Mouse (Mus musculus) MEL (cell line): ENCODE measurements around the gene Gadd45a. TPM values are rescaled to one million over a fixed set of nuclear protein-coding genes. Genes with fewer than 3 reads are reported as not detected.

Experiments used
- DNase-seq: peaks from one replicate; pipeline ENCODE4 v3.0.0; 2011; ENCODE audit warnings: low read depth, low spot score
- H3K27ac ChIP-seq: 2 replicates; pipeline ENCODE4 v1.5.1; 2012; ENCODE audit warnings: low read depth, mild to moderate bottlenecking, control low read depth, low read length, moderate library complexity; ENCODE audit not compliant: control insufficient read depth
- H3K27me3 ChIP-seq, 2 experiments: fragments of 150-350 bp in 1 of 2; sonication (generic) in 1 of 2; 2 replicates each; pipeline ENCODE4 v1.6.1; 2012; ENCODE audit warnings: low read length in 2 of 2, mild to moderate bottlenecking in 2 of 2, improper control_type of control experiment in 1 of 2, moderate library complexity in 1 of 2; ENCODE audit not compliant: insufficient read depth in 2 of 2, control insufficient read depth in 1 of 2
- H3K36me3 ChIP-seq, 2 experiments: 2 replicates each; pipeline ENCODE4 v1.6.1; 2012 to 2014; ENCODE audit warnings: low read length in 2 of 2, improper control_type of control experiment in 1 of 2, inconsistent platforms in 1 of 2, mild to moderate bottlenecking in 1 of 2; ENCODE audit not compliant: insufficient read depth in 2 of 2, control insufficient read depth in 1 of 2
- H3K4me1 ChIP-seq, 2 experiments: fragments of 150-350 bp in 1 of 2; sonication (generic) in 1 of 2; 2 replicates each; pipeline ENCODE4 v1.6.1; 2012; ENCODE audit warnings: low read length in 2 of 2, improper control_type of control experiment in 1 of 2, mild to moderate bottlenecking in 1 of 2; ENCODE audit not compliant: insufficient read depth in 2 of 2, control insufficient read depth in 1 of 2
- H3K4me3 ChIP-seq, 2 experiments: fragments of 150-350 bp in 1 of 2; sonication (generic) in 1 of 2; 2 replicates each; pipeline ENCODE4 v1.5.1; 2012; ENCODE audit warnings: low read depth in 2 of 2, low read length in 2 of 2, mild to moderate bottlenecking in 2 of 2, moderate library complexity in 2 of 2, control low read depth in 1 of 2, improper control_type of control experiment in 1 of 2; ENCODE audit not compliant: control insufficient read depth in 1 of 2, insufficient read depth in 1 of 2
- H3K79me2 ChIP-seq: 2 replicates; pipeline ENCODE4 v1.6.1; 2012; ENCODE audit warnings: mild to moderate bottlenecking, low read length, moderate library complexity; ENCODE audit not compliant: control insufficient read depth, poor library complexity, insufficient read depth
- H3K9ac ChIP-seq: 2 replicates; pipeline ENCODE4 v1.6.1; 2012; ENCODE audit warnings: low read depth, mild to moderate bottlenecking, control low read depth, low read length, moderate library complexity; ENCODE audit not compliant: control insufficient read depth, poor library complexity, severe bottlenecking
- H3K9me3 ChIP-seq: fragments of 150-350 bp; sonication (generic); replicated peaks from 2 replicates; pipeline ENCODE4 v1.6.1; 2012; ENCODE audit warnings: mild to moderate bottlenecking, low read length, improper control_type of control experiment, moderate library complexity; ENCODE audit not compliant: insufficient read depth
- CHD1 ChIP-seq: IDR thresholded peaks from 2 replicates; pipeline ENCODE4 v1.6.1; 2012; ENCODE audit warnings: low read depth, mild to moderate bottlenecking, inconsistent platforms, low read length, improper control_type of control experiment
- CHD2 ChIP-seq: IDR thresholded peaks from 2 replicates; pipeline ENCODE4 v1.6.1; 2011; ENCODE audit warnings: low read length, improper control_type of control experiment
- CTCF ChIP-seq, 3 experiments: IDR thresholded peaks in 2 of 3; conservative IDR thresholded peaks in 1 of 3; 2 replicates each; pipeline ENCODE4 v1.5.1; 2011 to 2012; ENCODE audit warnings: low read length in 3 of 3, low read depth in 2 of 3, mild to moderate bottlenecking in 2 of 3, improper control_type of control experiment in 1 of 3, inconsistent platforms in 1 of 3, mixed read lengths in 1 of 3, moderate library complexity in 1 of 3; ENCODE audit not compliant: control insufficient read depth in 1 of 3, insufficient read depth in 1 of 3, poor library complexity in 1 of 3, severe bottlenecking in 1 of 3
- EP300 ChIP-seq, 2 experiments: IDR thresholded peaks; 2 replicates each; pipeline ENCODE4 v1.6.1; 2011; ENCODE audit warnings: improper control_type of control experiment in 2 of 2, low read length in 2 of 2, low read depth in 1 of 2, mild to moderate bottlenecking in 1 of 2
- GABPA ChIP-seq: IDR thresholded peaks from 2 replicates; pipeline ENCODE4 v1.6.1; 2012; ENCODE audit warnings: low read depth, mild to moderate bottlenecking, inconsistent platforms, low read length, improper control_type of control experiment, moderate library complexity
- GATA1 ChIP-seq: IDR thresholded peaks from 2 replicates; pipeline ENCODE4 v1.6.1; 2011; ENCODE audit warnings: low read depth, low read length, improper control_type of control experiment
- JUND ChIP-seq: IDR thresholded peaks from 2 replicates; pipeline ENCODE4 v1.6.1; 2011; ENCODE audit warnings: low read depth, mild to moderate bottlenecking, improper control_type of control experiment, low read length
- MAFK ChIP-seq: IDR thresholded peaks from 2 replicates; pipeline ENCODE4 v1.6.1; 2011; ENCODE audit warnings: low read depth, mild to moderate bottlenecking, low read length, improper control_type of control experiment, borderline replicate concordance
- MAX ChIP-seq: IDR thresholded peaks from 2 replicates; pipeline ENCODE4 v1.6.1; 2011; ENCODE audit warnings: low read length, improper control_type of control experiment
- MEF2A ChIP-seq: IDR thresholded peaks from 2 replicates; pipeline ENCODE4 v1.6.1; 2014; ENCODE audit warnings: low read depth, mild to moderate bottlenecking, inconsistent platforms, low read length, improper control_type of control experiment; ENCODE audit not compliant: poor library complexity, insufficient replicate concordance, severe bottlenecking; ENCODE audit errors: extremely low read depth
- MXI1 ChIP-seq: IDR thresholded peaks from 2 replicates; pipeline ENCODE4 v1.6.1; 2011; ENCODE audit warnings: mild to moderate bottlenecking, low read depth, low read length, improper control_type of control experiment
- MYB ChIP-seq: IDR thresholded peaks from 2 replicates; pipeline ENCODE4 v1.6.1; 2011; ENCODE audit warnings: mild to moderate bottlenecking, low read depth, low read length, improper control_type of control experiment
- NELFE ChIP-seq: IDR thresholded peaks from 2 replicates; pipeline ENCODE4 v1.6.1; 2011; ENCODE audit warnings: low read depth, low read length, improper control_type of control experiment
- POLR2A ChIP-seq, 2 experiments: IDR thresholded peaks; 2 replicates each; pipeline ENCODE4 v1.6.1; 2011 to 2012; ENCODE audit warnings: low read length in 2 of 2, mild to moderate bottlenecking in 2 of 2, control low read depth in 1 of 2, improper control_type of control experiment in 1 of 2, low read depth in 1 of 2, moderate library complexity in 1 of 2; ENCODE audit not compliant: control insufficient read depth in 1 of 2, insufficient read depth in 1 of 2, poor library complexity in 1 of 2
- POLR2AphosphoS2 ChIP-seq: IDR thresholded peaks from 2 replicates; pipeline ENCODE4 v1.6.1; 2011; ENCODE audit warnings: low read length, improper control_type of control experiment
- POLR2AphosphoS5 ChIP-seq: IDR thresholded peaks from 2 replicates; pipeline ENCODE4 v1.6.1; 2012; ENCODE audit warnings: low read depth, borderline replicate concordance, mild to moderate bottlenecking, inconsistent platforms, low read length, moderate library complexity, mixed read lengths
- RCOR1 ChIP-seq: IDR thresholded peaks from 2 replicates; pipeline ENCODE4 v1.6.1; 2012; ENCODE audit warnings: low read depth, mild to moderate bottlenecking, inconsistent platforms, low read length, improper control_type of control experiment
- SIN3A ChIP-seq: IDR thresholded peaks from 2 replicates; pipeline ENCODE4 v1.6.1; 2012; ENCODE audit warnings: low read length, improper control_type of control experiment, inconsistent platforms
- TAL1 ChIP-seq: IDR thresholded peaks from 2 replicates; pipeline ENCODE4 v1.6.1; 2012; ENCODE audit warnings: mild to moderate bottlenecking, inconsistent platforms, low read length, moderate library complexity, mixed read lengths
- TBP ChIP-seq: IDR thresholded peaks from 2 replicates; pipeline ENCODE4 v1.8.0; 2011; ENCODE audit warnings: low read depth, low read length, improper control_type of control experiment
- TCF12 ChIP-seq: IDR thresholded peaks from 2 replicates; pipeline ENCODE4 v1.6.1; 2014; ENCODE audit warnings: low read depth, mild to moderate bottlenecking, inconsistent platforms, low read length, improper control_type of control experiment, moderate library complexity
- UBTF ChIP-seq: IDR thresholded peaks from 2 replicates; pipeline ENCODE4 v1.6.1; 2012; ENCODE audit warnings: low read depth, mild to moderate bottlenecking, inconsistent platforms, low read length, improper control_type of control experiment, moderate library complexity, borderline replicate concordance; ENCODE audit not compliant: insufficient read depth
- USF2 ChIP-seq, 2 experiments: IDR thresholded peaks; 2 replicates each; pipeline ENCODE4 v1.6.1; 2011 to 2012; ENCODE audit warnings: improper control_type of control experiment in 2 of 2, low read length in 2 of 2, borderline replicate concordance in 1 of 2, inconsistent platforms in 1 of 2, low read depth in 1 of 2, mild to moderate bottlenecking in 1 of 2; ENCODE audit not compliant: insufficient read depth in 1 of 2
- ZC3H11A ChIP-seq: IDR thresholded peaks from 2 replicates; pipeline ENCODE4 v1.6.1; 2012; ENCODE audit warnings: low read depth, mild to moderate bottlenecking, inconsistent platforms, low read length, improper control_type of control experiment
- ZKSCAN1 ChIP-seq: IDR thresholded peaks from 2 replicates; pipeline ENCODE4 v1.6.1; 2012; ENCODE audit warnings: low read depth, mild to moderate bottlenecking, inconsistent platforms, low read length, improper control_type of control experiment, moderate library complexity
- ZMIZ1 ChIP-seq: IDR thresholded peaks from 2 replicates; pipeline ENCODE4 v1.6.1; 2012; ENCODE audit warnings: low read depth, mild to moderate bottlenecking, inconsistent platforms, low read length, improper control_type of control experiment, moderate library complexity
- ZNF384 ChIP-seq: IDR thresholded peaks from 2 replicates; pipeline ENCODE4 v1.6.1; 2012; ENCODE audit warnings: low read depth, mild to moderate bottlenecking, inconsistent platforms, low read length, improper control_type of control experiment
- polyA plus RNA-seq, 2 experiments: library from polyadenylated mRNA; stranded (reverse) in 1 of 2; unstranded in 1 of 2; fragments of >175 nt in 1 of 2; fragments of >200 nt in 1 of 2; gene quantifications; 2 replicates each; pipeline versions ENCODE4 v1.2.1 to v1.2.4; 2012; ENCODE audit warnings: low replicate concordance in 2 of 2, low read depth in 1 of 2; ENCODE audit not compliant: insufficient read length in 2 of 2, insufficient read depth in 1 of 2, missing spikeins in 1 of 2
- total RNA-seq: library from RNA; depleted of rRNA; stranded (reverse); fragments of 300-350 nt; gene quantifications from 2 replicates; pipeline ENCODE4 v1.2.3, GENCODE M21; 2012

Gene Gadd45a
- total and polyA plus RNA-seq, 3 experiments, result 18.1 to 37.4 TPM; not detected in 1

GRCm38 (mm10) chr6:67084465-67084864, 47.2 kb upstream of the Gadd45a start:
- no peaks in the 10 kb centered on the region for H3K27me3 ChIP-seq
- peaks cover 0 to 22% of the 10 kb centered on the region in 2 experiments; a peak in 2 of 4 replicates for H3K36me3 ChIP-seq
- no peak overlapping the region for H3K27ac ChIP-seq
- TF ChIP-seq TCF12, result peak; percentile 68
- TF ChIP-seq ZMIZ1, result no peak
- TF ChIP-seq TBP, result no peak
- no peak for TF ChIP-seq CTCF (IDR thresholded peaks at IDR 0.05 in 2 of 3, conservative IDR thresholded peaks at IDR 0.05 in 1 of 3; ENCODE audit: control insufficient read depth in 1 of 3, insufficient read depth in 1 of 3, low read depth in 2 of 3, low read length in 3 of 3, poor library complexity in 1 of 3, severe bottlenecking in 1 of 3)
- TF ChIP-seq ZKSCAN1, result no peak
- no peak for TF ChIP-seq GABPA
- no peak for TF ChIP-seq MYB
- no peak for TF ChIP-seq POLR2A (IDR thresholded peaks at IDR 0.05; ENCODE audit: control insufficient read depth in 1 of 2, insufficient read depth in 1 of 2, low read depth in 1 of 2, low read length in 2 of 2, poor library complexity in 1 of 2)
- no peak for TF ChIP-seq MXI1
- no peak for TF ChIP-seq NELFE
- no peak for TF ChIP-seq ZNF384
- no peak for TF ChIP-seq RCOR1
- TF ChIP-seq EP300 (IDR thresholded peaks at IDR 0.05; ENCODE audit: low read depth in 1 of 2, low read length in 2 of 2), result peak; percentile 63 to 71
- TF ChIP-seq POLR2AphosphoS2, result no peak
- peak; percentile 45; the same call in 1 of the 2 replicates for TF ChIP-seq TAL1
- no peak for TF ChIP-seq JUND
- TF ChIP-seq CHD2, result no peak
- no peak for TF ChIP-seq MAFK
- TF ChIP-seq GATA1, result peak; percentile 67; the same call in 1 of the 2 replicates
- TF ChIP-seq CHD1, result no peak
- H3K4me1 ChIP-seq, result peaks cover 6 to 17% of the 10 kb centered on the region in 2 experiments
- no peak overlapping the region for H3K9ac ChIP-seq
- no peak overlapping the region for H3K4me3 ChIP-seq
- DNase-seq, result peak; percentile 54
- H3K9me3 ChIP-seq, result no peaks in the 10 kb centered on the region
- no peaks in the 10 kb centered on the region for H3K79me2 ChIP-seq

GRCm38 (mm10) chr6:67081141-67081540, 43.9 kb upstream of the Gadd45a start:
- Histone ChIP-seq H3K27ac (no peak overlapping the region), H3K9me3 (no peaks in the 10 kb centered on the region)
- no peak for TF ChIP-seq MAX
- TF ChIP-seq SIN3A, result no peak
- no peak for TF ChIP-seq MEF2A
- no peak for TF ChIP-seq ZC3H11A
- TF ChIP-seq MAFK, result no peak
- TF ChIP-seq JUND, result no peak
- no peak for TF ChIP-seq GATA1
- no peak for TF ChIP-seq TAL1
- TF ChIP-seq MXI1, result no peak
- TF ChIP-seq UBTF, result no peak
- TF ChIP-seq CTCF (IDR thresholded peaks at IDR 0.05 in 2 of 3, conservative IDR thresholded peaks at IDR 0.05 in 1 of 3; ENCODE audit: control insufficient read depth in 1 of 3, insufficient read depth in 1 of 3, low read depth in 2 of 3, low read length in 3 of 3, poor library complexity in 1 of 3, severe bottlenecking in 1 of 3), result no peak
- no peak for TF ChIP-seq ZKSCAN1
- TF ChIP-seq POLR2AphosphoS5, result no peak
- TF ChIP-seq NELFE, result no peak
- no peak for TF ChIP-seq EP300 (IDR thresholded peaks at IDR 0.05; ENCODE audit: low read depth in 1 of 2, low read length in 2 of 2)
- TF ChIP-seq CHD2, result no peak
- no peak for TF ChIP-seq USF2 (IDR thresholded peaks at IDR 0.05; ENCODE audit: borderline replicate concordance in 1 of 2, insufficient read depth in 1 of 2, low read depth in 1 of 2, low read length in 2 of 2)
- TF ChIP-seq, all 39 proteins: peak for 0
- Histone ChIP-seq H3K36me3 (peaks cover 0 to 11% of the 10 kb centered on the region in 2 experiments; a peak in 2 of 4 replicates), H3K9ac (no peak overlapping the region), H3K4me3 (no peak overlapping the region), H3K27me3 (no peaks in the 10 kb centered on the region), H3K79me2 (no peaks in the 10 kb centered on the region), H3K4me1 (peaks cover 0 to 7% of the 10 kb centered on the region in 2 experiments; a peak in 1 of 4 replicates)
- DNase-seq, result no peak
